Mouse (Mus musculus) neural tube, embryonic 11.5 days (tissue): ENCODE measurements around the gene Rag2. TPM values are rescaled to one million over a fixed set of nuclear protein-coding genes. Genes with fewer than 3 reads are reported as not detected.

Source experiments
- ATAC-seq: fragments of 200-750 bp; cut with Nextera tagmentation; 2 replicates; pipeline ENCODE4 v1.8.0; 2017; ENCODE audit warnings: moderate number of reproducible peaks, mild to moderate bottlenecking, moderate TSS enrichment, moderate library complexity; ENCODE audit not compliant: insufficient read depth, low FRiP score, low TSS enrichment
- DNase-seq: peaks from one replicate; pipeline ENCODE4 v3.0.0-alpha.2; 2015; ENCODE audit warnings: low spot score
- H3K27ac ChIP-seq: fragments of 300-500 bp; sonication (generic); 2 replicates; pipeline ENCODE4 v1.5.1; 2014; ENCODE audit warnings: low read depth, mild to moderate bottlenecking, low read length
- H3K27me3 ChIP-seq: fragments of 300-500 bp; sonication (generic); 2 replicates; pipeline ENCODE4 v1.6.1; 2014; ENCODE audit warnings: mild to moderate bottlenecking, low read length, mixed read lengths; ENCODE audit not compliant: control insufficient read depth, insufficient read depth
- H3K36me3 ChIP-seq: fragments of 300-500 bp; sonication (generic); 2 replicates; pipeline ENCODE4 v1.6.1; 2014; ENCODE audit warnings: mild to moderate bottlenecking, low read length, moderate library complexity, mixed read lengths; ENCODE audit not compliant: control insufficient read depth, insufficient read depth
- H3K4me1 ChIP-seq: fragments of 300-500 bp; sonication (generic); 2 replicates; pipeline ENCODE4 v1.6.1; 2014; ENCODE audit warnings: low read length, mixed read lengths; ENCODE audit not compliant: control insufficient read depth, insufficient read depth
- H3K4me2 ChIP-seq: fragments of 300-500 bp; sonication (generic); 2 replicates; pipeline ENCODE4 v1.6.1; 2014; ENCODE audit warnings: low read depth, mild to moderate bottlenecking, moderate library complexity
- H3K4me3 ChIP-seq: fragments of 300-500 bp; sonication (generic); 2 replicates; pipeline ENCODE4 v1.5.1; 2014; ENCODE audit warnings: low read depth, low read length
- H3K9ac ChIP-seq: fragments of 300-500 bp; sonication (generic); 2 replicates; pipeline ENCODE4 v1.6.1; 2014; ENCODE audit warnings: mild to moderate bottlenecking, low read length
- H3K9me3 ChIP-seq: fragments of 300-500 bp; sonication (generic); 2 replicates; pipeline ENCODE4 v1.6.1; 2016; ENCODE audit warnings: low read length; ENCODE audit not compliant: control insufficient read depth
- WGBS: fragments of 180-500 bp; shearing (Covaris S2); extraction: QIAGEN DNeasy Blood & Tissue Kit; methylation state at CpG from one replicate; pipeline ENCODE4 v1.1.7; 2014; 5-methylcytosine and 5-hydroxymethylcytosine counted together
- polyA plus RNA-seq: library from polyadenylated mRNA; unstranded; fragments of >200 nt; fragmentation: Nextera tagmentation; extraction: Ambion mirVana; gene quantifications from 2 replicates; pipeline ENCODE4 v1.2.1, GENCODE M21; 2014

The Rag2 gene
- polyA plus RNA-seq, 1 experiment from 2014 or later: not detected

- Histone ChIP-seq H3K9me3 (no peaks in the 10 kb centered on the region), H3K4me1 (no peaks in the 10 kb centered on the region), H3K9ac (no peak overlapping the region), H3K4me3 (no peak overlapping the region), H3K36me3 (no peaks in the 10 kb centered on the region), H3K27ac (no peak overlapping the region), H3K27me3 (no peaks in the 10 kb centered on the region), H3K4me2 (no peak overlapping the region)
- DNase-seq: peak; percentile 82
- peak; percentile 82 for ATAC-seq
- WGBS: 26% methylated on average over 9 of the region's 9 CpGs
These were observed 40.7 kb downstream of the Rag2 start for GRCm38 (mm10) chr2:101665058-101665702.

DNA sequence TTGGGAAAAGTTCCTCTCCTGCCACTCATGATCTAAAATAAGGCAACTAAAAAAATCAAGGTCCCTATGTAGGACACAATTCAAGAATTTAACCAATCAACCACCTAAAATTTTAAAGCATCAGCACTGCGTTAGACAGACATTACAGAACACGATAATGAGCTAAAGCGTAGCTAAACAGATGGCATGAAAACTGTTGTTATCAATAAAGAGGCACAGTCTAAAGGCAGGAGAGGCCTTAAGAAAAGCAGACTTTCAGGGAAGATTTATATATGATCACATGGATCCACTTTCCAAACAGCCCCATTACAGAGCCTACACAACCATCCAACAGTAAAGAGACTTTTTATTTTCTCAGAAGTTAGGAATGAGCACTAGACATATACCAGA is 41.2 kb downstream of the Rag2 start:
- no peak overlapping the region for H3K4me3 ChIP-seq
- WGBS: 78% methylated on average over 3 of the region's 3 CpGs
- no peaks in the 10 kb centered on the region for H3K9me3 ChIP-seq
- H3K4me1 ChIP-seq: no peaks in the 10 kb centered on the region
- no peaks in the 10 kb centered on the region for H3K36me3 ChIP-seq
- no peak overlapping the region for H3K27ac ChIP-seq
- no peak overlapping the region for H3K4me2 ChIP-seq
- no peak for DNase-seq
- H3K27me3 ChIP-seq: no peaks in the 10 kb centered on the region
- ATAC-seq: peak; percentile 69; the same call in 1 of the 2 replicates
- no peak overlapping the region for H3K9ac ChIP-seq

- WGBS: 92% methylated on average over 3 of the region's 3 CpGs
- Histone ChIP-seq H3K27me3 (no peaks in the 10 kb centered on the region), H3K4me2 (no peak overlapping the region), H3K36me3 (no peaks in the 10 kb centered on the region), H3K9me3 (no peaks in the 10 kb centered on the region), H3K4me3 (no peak overlapping the region), H3K4me1 (no peaks in the 10 kb centered on the region), H3K27ac (no peak overlapping the region), H3K9ac (no peak overlapping the region)
- DNase-seq: no peak
- no peak for ATAC-seq
These were observed 44.2 kb downstream of the Rag2 start for GRCm38 (mm10) chr2:101668751-101669150.

DNA sequence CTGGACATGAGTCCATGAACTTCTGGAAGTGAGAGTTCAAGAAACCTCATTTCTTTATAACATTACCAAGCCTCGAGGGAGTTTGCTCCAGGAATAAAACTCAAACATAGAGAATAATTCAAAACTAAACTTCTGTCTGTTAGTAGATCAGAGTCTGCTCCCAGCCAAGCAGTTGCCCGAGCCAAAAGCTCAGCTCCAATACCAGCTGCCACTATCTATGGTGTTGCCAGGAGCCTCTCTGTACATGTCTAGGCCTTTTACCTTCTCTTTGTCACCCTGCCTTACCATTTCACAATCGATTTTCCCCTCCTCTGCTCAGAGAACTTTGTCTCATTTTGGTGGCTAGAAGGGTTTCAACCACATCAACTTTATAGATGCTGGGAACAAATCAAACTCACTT is 49.0 kb downstream of the Rag2 start:
- Histone ChIP-seq H3K27me3 (no peaks in the 10 kb centered on the region), H3K27ac (no peak overlapping the region), H3K36me3 (no peaks in the 10 kb centered on the region), H3K4me3 (no peak overlapping the region), H3K9ac (no peak overlapping the region), H3K4me2 (no peak overlapping the region), H3K9me3 (no peaks in the 10 kb centered on the region), H3K4me1 (no peaks in the 10 kb centered on the region)
- WGBS: 78% methylated on average over 3 of the region's 3 CpGs
- no peak for DNase-seq
- ATAC-seq: no peak

- ATAC-seq: peak; percentile 89
These were observed 53.9 kb downstream of the Rag2 start, which contains the start of gene Traf6 for GRCm38 (mm10) chr2:101678236-101679021. Traf6 (plus strand) TSS chr2:101678429.

GRCm38 (mm10) chr2:101679164-101679784 is 54.8 kb downstream of the Rag2 start:
- no peak overlapping the region for H3K27ac ChIP-seq
- DNase-seq (peak; percentile 33), ATAC-seq (no peak)
- H3K4me2 ChIP-seq: peak overlapping the region; percentile 40
- H3K4me1 ChIP-seq: 0 out of 2 replicates have a peak, but pooled peaks cover 4% of the 10 kb centered on the region
- peak overlapping the region; percentile 94 for H3K4me3 ChIP-seq
- H3K9me3 ChIP-seq: no peaks in the 10 kb centered on the region
- H3K36me3 ChIP-seq: peaks cover 2% of the 10 kb centered on the region; the same call in 1 of the 2 replicates
- no peaks in the 10 kb centered on the region for H3K27me3 ChIP-seq
- peak overlapping the region; percentile 94 for H3K9ac ChIP-seq
- 5% methylated on average over 15 of the region's 15 CpGs for WGBS

More at GRCm38 (mm10) chr2:101678236-101679021, 53.9 kb downstream of the Rag2 start, which contains the start of gene Traf6:
- H3K27me3 ChIP-seq: no peaks in the 10 kb centered on the region
- peak within 1 kb of the TSS; percentile 94 for H3K9ac ChIP-seq
- H3K27ac ChIP-seq: peak within 1 kb of the TSS; percentile 35; the same call in 1 of the 2 replicates
- WGBS: under 1% methylated on average over 68 of the region's 68 CpGs
- no peaks in the 10 kb centered on the region for H3K9me3 ChIP-seq
- H3K4me2 ChIP-seq: peak within 1 kb of the TSS; percentile 40
- H3K36me3 ChIP-seq: peaks cover 2% of the 10 kb centered on the region; the same call in 1 of the 2 replicates
- H3K4me3 ChIP-seq: peak within 1 kb of the TSS; percentile 94
- 0 out of 2 replicates have a peak, but pooled peaks cover 4% of the 10 kb centered on the region for H3K4me1 ChIP-seq
- peak; percentile 90 for DNase-seq

Other genes starting within 250 kb of the Rag2 start
- 0.16 and 0.31 TPM in 2 replicates for gene Rag1, start 24.8 kb downstream of the Rag2 start, polyA plus RNA-seq
- gene B230118H07Rik, start 24.8 kb downstream of the Rag2 start, polyA plus RNA-seq: 61.8 and 65.5 TPM in 2 replicates
- gene Traf6, start 53.7 kb downstream of the Rag2 start, polyA plus RNA-seq: 19.2 and 22.0 TPM in 2 replicates